Mouse (Mus musculus) forebrain, embryonic 13.5 days (tissue): ENCODE results near the gene Zfp84. TPM values are rescaled to one million over a fixed set of nuclear protein-coding genes. Genes with fewer than 3 reads are reported as not detected.

ENCODE experiments used
- ATAC-seq: fragments of 200-750 bp; cut with Nextera tagmentation; 2 replicates; pipeline ENCODE4 v1.8.0; 2017
- H3K27ac ChIP-seq: fragments of 300-500 bp; sonication (generic); 2 replicates; pipeline ENCODE4 v1.5.1; 2015; ENCODE audit warnings: inconsistent platforms, mild to moderate bottlenecking, moderate library complexity
- H3K27me3 ChIP-seq: fragments of 300-500 bp; sonication (generic); 2 replicates; pipeline ENCODE4 v1.6.1; 2015; ENCODE audit warnings: mild to moderate bottlenecking, inconsistent platforms
- H3K36me3 ChIP-seq: fragments of 300-500 bp; sonication (generic); 2 replicates; pipeline ENCODE4 v1.6.1; 2015; ENCODE audit warnings: mild to moderate bottlenecking, inconsistent platforms; ENCODE audit not compliant: poor library complexity, severe bottlenecking
- H3K4me1 ChIP-seq: fragments of 300-500 bp; sonication (generic); 2 replicates; pipeline ENCODE4 v1.6.1; 2015; ENCODE audit warnings: inconsistent platforms
- H3K4me2 ChIP-seq: fragments of 300-500 bp; sonication (generic); 2 replicates; pipeline ENCODE4 v1.6.1; 2015; ENCODE audit warnings: inconsistent platforms, mild to moderate bottlenecking, moderate library complexity
- H3K4me3 ChIP-seq: fragments of 300-500 bp; sonication (generic); 2 replicates; pipeline ENCODE4 v1.5.1; 2015; ENCODE audit warnings: mild to moderate bottlenecking, inconsistent platforms
- H3K9ac ChIP-seq: fragments of 300-500 bp; sonication (generic); 2 replicates; pipeline ENCODE4 v1.6.1; 2015; ENCODE audit warnings: mild to moderate bottlenecking, inconsistent platforms
- H3K9me3 ChIP-seq: fragments of 300-500 bp; sonication (generic); replicated peaks from 2 replicates; pipeline ENCODE4 v1.6.1; 2016; ENCODE audit warnings: inconsistent platforms
- WGBS: fragments of 180-500 bp; shearing (Covaris S2); methylation state at CpG from one replicate; pipeline ENCODE4 v1.1.7; 2015; 5-methylcytosine and 5-hydroxymethylcytosine counted together
- microRNA counts: library from miRNA; unstranded; fragments of <30 nt; microRNA quantifications from one replicate; lab custom pipeline; 2016
- microRNA-seq: library from miRNA; unstranded; fragments of <30 nt; microRNA quantifications from one replicate; pipeline ENCODE4, GENCODE M21; 2016
- polyA plus RNA-seq: library from polyadenylated mRNA; unstranded; fragments of >200 nt; fragmentation: Nextera tagmentation; extraction: Ambion mirVana; gene quantifications from 2 replicates; pipeline ENCODE4 v1.2.1, GENCODE M21; 2015

The Zfp84 gene
- polyA plus RNA-seq, 1 experiment from 2014 or later = 16.4 TPM

GRCm38 (mm10) chr7:29828001-29828400, 59.6 kb downstream of the Zfp84 start:
- H3K4me1 ChIP-seq = no peaks in the 10 kb centered on the region
- H3K4me3 ChIP-seq = no peak overlapping the region
- WGBS = 95% methylated on average over 12 of the region's 12 CpGs
- H3K27ac ChIP-seq = no peak overlapping the region
- H3K36me3 ChIP-seq = peaks cover 87% of the 10 kb centered on the region
- no peak overlapping the region for H3K9ac ChIP-seq
- no peaks in the 10 kb centered on the region for H3K9me3 ChIP-seq
- no peak overlapping the region for H3K4me2 ChIP-seq
- no peak for ATAC-seq
- no peaks in the 10 kb centered on the region for H3K27me3 ChIP-seq

MicroRNA genes within 50 kb of the gene (microRNA counts, 519-probe panel; counts per million panel counts)
- microRNA mmu-miR-1964 (lab: Ali Mortazavi, UCI) = 177 counts per million, percentile 53 among the panel's probes with 10 or more counts

Small RNAs within 50 kb of the gene (microRNA-seq; reads per million reads assigned to microRNA genes)
- 1.1 reads per million for gene Mir1964

Other genes starting within 250 kb of the Zfp84 start
- gene Sipa1l3, start 249.9 kb upstream of the Zfp84 start, polyA plus RNA-seq = 9.1 and 15.4 TPM in 2 replicates
- 0.16 and 0.21 TPM in 2 replicates for gene Catsperg2, start 41.5 kb upstream of the Zfp84 start, polyA plus RNA-seq
- 14.2 and 14.8 TPM in 2 replicates for gene Zfp30, start 15.4 kb downstream of the Zfp84 start, polyA plus RNA-seq
- 22.1 and 24.8 TPM in 2 replicates for gene Zfp790, start 47.6 kb downstream of the Zfp84 start, polyA plus RNA-seq
- gene Zfp940, start 85.1 kb downstream of the Zfp84 start, polyA plus RNA-seq = 11.7 and 13.7 TPM in 2 replicates
- 13.8 and 14.3 TPM in 2 replicates for gene Zfp420, start 91.4 kb downstream of the Zfp84 start, polyA plus RNA-seq
- gene Zfp27, start 138.0 kb downstream of the Zfp84 start, polyA plus RNA-seq = 13.7 and 15.5 TPM in 2 replicates
- gene Zfp383, start 139.7 kb downstream of the Zfp84 start, polyA plus RNA-seq = 7.2 and 7.5 TPM in 2 replicates
- 16.6 TPM in 2 replicates for gene Zfp74, start 185.5 kb downstream of the Zfp84 start, polyA plus RNA-seq
- 5.7 and 6.0 TPM in 2 replicates for gene Zfp568, start 215.4 kb downstream of the Zfp84 start, polyA plus RNA-seq